Mouse (Mus musculus) left cerebral cortex, adult 8-10 months (tissue): Measurements from ENCODE around the gene Rex1bd. TPM values are rescaled to one million over a fixed set of nuclear protein-coding genes. Genes with fewer than 3 reads are reported as not detected.

Source experiments
- total RNA-seq, 4 experiments: library from RNA; stranded (reverse); gene quantifications; 2 replicates each; pipeline ENCODE4 v1.2.4; 2022

Gene Rex1bd
- total RNA-seq, 4 experiments from 2014 or later, result 103 to 117 (median 109) TPM

Other genes starting within 250 kb of the Rex1bd start
- gene Homer3, start 223.9 kb downstream of the Rex1bd start, total RNA-seq, result 10 to 100 TPM in 1 of 4 experiments, 1 to 10 TPM in 3; 9.2 to 12.1 (median 9.8) TPM
- gene Ddx49, start 204.3 kb downstream of the Rex1bd start, total RNA-seq, result 10 to 100 TPM; 47.5 to 55.7 (median 51.8) TPM
- gene Cope, start 204.2 kb downstream of the Rex1bd start, total RNA-seq, result 100 to 1,000 TPM; 123 to 154 (median 139) TPM
- gene Cers1, start 191.0 kb downstream of the Rex1bd start, total RNA-seq, result 10 to 100 TPM; 83.6 to 94.5 (median 88.4) TPM
- gene Gdf1, start 176.9 kb downstream of the Rex1bd start, total RNA-seq, result 10 to 100 TPM in 2 of 4 experiments, 1 to 10 TPM in 2; 4.2 to 13.4 (median 7.4) TPM
- gene Upf1, start 153.5 kb downstream of the Rex1bd start, total RNA-seq, result 10 to 100 TPM; 55.1 to 60.8 (median 59.2) TPM
- 1 to 10 TPM in 1 of 4 experiments, under 1 TPM in 3; 0.20 to 1.0 (median 0.64) TPM for gene Comp, start 133.2 kb downstream of the Rex1bd start, total RNA-seq
- 100 to 1,000 TPM; 134 to 175 (median 147) TPM for gene Crtc1, start 67.2 kb downstream of the Rex1bd start, total RNA-seq
- gene Klhl26, start 29.8 kb downstream of the Rex1bd start, total RNA-seq, result 10 to 100 TPM; 39.1 to 42.8 (median 40.4) TPM
- gene Tmem59l, start 19.4 kb downstream of the Rex1bd start, total RNA-seq, result 100 to 1,000 TPM; 271 to 280 (median 273) TPM
- 1 to 10 TPM in 2 of 4 experiments, under 1 TPM in 2; 0.94 to 1.6 (median 1.2) TPM for gene Crlf1, start 13.6 kb downstream of the Rex1bd start, total RNA-seq
- 1,000 to 10,000 TPM in 1 of 4 experiments, 100 to 1,000 TPM in 3; 847 to 1,003 (median 930) TPM for gene Uba52, start 4.0 kb upstream of the Rex1bd start, total RNA-seq
- 100 to 1,000 TPM; 419 to 440 (median 422) TPM for gene Fkbp8, start 21.0 kb upstream of the Rex1bd start, total RNA-seq
- gene Kxd1, start 21.2 kb upstream of the Rex1bd start, total RNA-seq, result 10 to 100 TPM; 43.0 to 52.5 (median 47.1) TPM
- gene Ell, start 32.7 kb upstream of the Rex1bd start, total RNA-seq, result 10 to 100 TPM; 17.6 to 25.3 (median 19.2) TPM
- 10 to 100 TPM; 54.5 to 60.3 (median 56.5) TPM for gene Isyna1, start 87.6 kb upstream of the Rex1bd start, total RNA-seq
- 100 to 1,000 TPM; 211 to 248 (median 234) TPM for gene Ssbp4, start 102.1 kb upstream of the Rex1bd start, total RNA-seq
- 1 to 10 TPM in 1 of 4 experiments, under 1 TPM in 3; 0.55 to 1.3 (median 0.87) TPM for gene Lrrc25, start 109.4 kb upstream of the Rex1bd start, total RNA-seq
- gene Gdf15, start 125.7 kb upstream of the Rex1bd start, total RNA-seq, result not detected
- gene Pgpep1, start 153.6 kb upstream of the Rex1bd start, total RNA-seq, result 10 to 100 TPM; 11.2 to 17.0 (median 13.4) TPM
- gene Lsm4, start 166.5 kb upstream of the Rex1bd start, total RNA-seq, result 10 to 100 TPM; 61.5 to 65.0 (median 63.0) TPM
- 100 to 1,000 TPM; 206 to 222 (median 214) TPM for gene Jund, start 192.2 kb upstream of the Rex1bd start, total RNA-seq
- under 1 TPM in 1 of 4 experiments, not detected in 3; 0.07 TPM for gene Iqcn, start 196.7 kb upstream of the Rex1bd start, total RNA-seq
- not detected for gene Gm3336, start 211.8 kb upstream of the Rex1bd start, total RNA-seq
- 1 to 10 TPM; 1.7 to 2.8 (median 2.2) TPM for gene Pde4c, start 217.0 kb upstream of the Rex1bd start, total RNA-seq
- 100 to 1,000 TPM; 805 to 866 (median 821) TPM for gene Rab3a, start 247.9 kb upstream of the Rex1bd start, total RNA-seq